In genomic region chr1:126152217-126152616, GRCm38 (mm10) we compare ENCODE assay signal across 13 mouse cellular contexts.
DNase-seq lines count a peak whose midpoint lies in the region; ATAC-seq and TF ChIP-seq lines count a peak whose summit lies in the region.
"Had no signal": no experiment of that assay in that cellular context is flagged by ENCODE, and none has a peak within 500 bp of the region (broad histone marks: within the 10 kb centered on the region; RNA-seq: fewer than 3 reads in every experiment).

No protein-coding gene starts in this region.

- DNase-seq in cerebellum, adult 9-10 months, result peak; percentile 11
- no peak for DNase-seq in cerebellum, adult 11 months
- peak; percentile 75 for DNase-seq in midbrain, postnatal 0 days (ENCODE audit: low spot score)
- peak; percentile 34 to 52 for DNase-seq in lung, adult 18-20 months
- peak; percentile 5 for DNase-seq in right cerebral cortex, postnatal 25 days
- DNase-seq in limb, embryonic 10.5 days (ENCODE audit: low spot score), result no peak
- no peak for DNase-seq in gastrocnemius, postnatal 4 days (ENCODE audit: low spot score in 2 of 2)
- DNase-seq: heart, adult 11 months; kidney, adult 18-20 months had no signal

- H3K9ac ChIP-seq in midbrain, postnatal 0 days (replicated peaks; ENCODE audit: low read length, poor library complexity, severe bottlenecking), result no peak overlapping the region
- H3K9ac ChIP-seq in midbrain, embryonic 13.5 days (replicated peaks), result no peak overlapping the region
- H3K9ac ChIP-seq: limb, embryonic 13.5 days; stomach, embryonic 15.5 days had no signal

- WGBS in midbrain, postnatal 0 days, result 83% methylated on average over 6 of the region's 6 CpGs
- 83% methylated on average over 6 of the region's 6 CpGs for WGBS in midbrain, embryonic 13.5 days
- 84% methylated on average over 6 of the region's 6 CpGs for WGBS in limb, embryonic 10.5 days

- H3K27ac ChIP-seq in midbrain, postnatal 0 days (ENCODE audit: low read depth, low read length), result no peak overlapping the region
- H3K27ac ChIP-seq in midbrain, embryonic 13.5 days, result no peak overlapping the region
- H3K27ac ChIP-seq in limb, embryonic 10.5 days, result no peak overlapping the region
- H3K27ac ChIP-seq: limb, embryonic 13.5 days; stomach, embryonic 15.5 days had no signal

- no peaks in the 10 kb centered on the region for H3K4me1 ChIP-seq in midbrain, postnatal 0 days (ENCODE audit: insufficient read depth, low read length)
- no peaks in the 10 kb centered on the region for H3K4me1 ChIP-seq in midbrain, embryonic 13.5 days (replicated peaks)
- H3K4me1 ChIP-seq in limb, embryonic 10.5 days, result no peaks in the 10 kb centered on the region
- H3K4me1 ChIP-seq: limb, embryonic 13.5 days; stomach, embryonic 15.5 days had no signal

- peak; percentile 34; the same call in 1 of the 2 replicates for TF ChIP-seq CTCF in midbrain, postnatal 0 days (IDR thresholded peaks at IDR 0.05)

- no peaks in the 10 kb centered on the region for H3K9me3 ChIP-seq in midbrain, postnatal 0 days (ENCODE audit: low read length)
- no peaks in the 10 kb centered on the region for H3K9me3 ChIP-seq in midbrain, embryonic 13.5 days
- H3K9me3 ChIP-seq in limb, embryonic 10.5 days (replicated peaks), result no peaks in the 10 kb centered on the region
- H3K9me3 ChIP-seq: limb, embryonic 13.5 days; stomach, embryonic 15.5 days had no signal

- ATAC-seq in midbrain, postnatal 0 days (ENCODE audit: low FRiP score), result peak; percentile 31; the same call in 1 of the 2 replicates
- ATAC-seq in midbrain, embryonic 13.5 days, result no peak
- ATAC-seq: Patski had no signal

- no peak overlapping the region for H3K4me3 ChIP-seq in midbrain, postnatal 0 days (ENCODE audit: low read depth, low read length)
- H3K4me3 ChIP-seq in midbrain, embryonic 13.5 days (replicated peaks), result no peak overlapping the region
- H3K4me3 ChIP-seq in limb, embryonic 10.5 days, result no peak overlapping the region
- H3K4me3 ChIP-seq: limb, embryonic 13.5 days; stomach, embryonic 15.5 days had no signal

- H3K4me2 ChIP-seq in midbrain, postnatal 0 days (ENCODE audit: low read depth, low read length, poor library complexity, severe bottlenecking), result no peak overlapping the region
- H3K4me2 ChIP-seq in midbrain, embryonic 13.5 days (replicated peaks), result no peak overlapping the region
- H3K4me2 ChIP-seq: limb, embryonic 13.5 days; stomach, embryonic 15.5 days had no signal

- no peaks in the 10 kb centered on the region for H3K27me3 ChIP-seq in midbrain, postnatal 0 days (ENCODE audit: insufficient read depth, low read length)
- no peaks in the 10 kb centered on the region for H3K27me3 ChIP-seq in midbrain, embryonic 13.5 days
- no peaks in the 10 kb centered on the region for H3K27me3 ChIP-seq in limb, embryonic 10.5 days (ENCODE audit: low read depth, poor library complexity, severe bottlenecking)
- H3K27me3 ChIP-seq: limb, embryonic 13.5 days; Patski; stomach, embryonic 15.5 days had no signal

- no peaks in the 10 kb centered on the region for H3K36me3 ChIP-seq in midbrain, postnatal 0 days (ENCODE audit: insufficient read depth, low read length)
- no peaks in the 10 kb centered on the region for H3K36me3 ChIP-seq in midbrain, embryonic 13.5 days
- no peaks in the 10 kb centered on the region for H3K36me3 ChIP-seq in limb, embryonic 10.5 days
- H3K36me3 ChIP-seq: limb, embryonic 13.5 days; stomach, embryonic 15.5 days had no signal

Comparison
In these comparisons a context has a peak if more than half of its experiments do, and no peak if none do; other contexts are left out.
1. DNase-seq: peak in cerebellum, adult 9-10 months (single experiment), midbrain, postnatal 0 days (single experiment), lung, adult 18-20 months (2 of 2) and right cerebral cortex, postnatal 25 days (single experiment); none in cerebellum, adult 11 months (single experiment), limb, embryonic 10.5 days (single experiment) and gastrocnemius, postnatal 4 days (0 of 2).